Mouse (Mus musculus): ENCODE measurements around the gene Tpx2. TPM values are rescaled to one million over a fixed set of nuclear protein-coding genes. Genes with fewer than 3 reads are reported as not detected.
A peak's percentile ranks its signal among the peaks of the same experiment; 100 is the strongest.

Tpx2 gene
- polyA plus RNA-seq, 1 experiment from 2014 or later: 27.5 TPM

- 0 out of 2 replicates have a peak overlapping the region, but pooled peaks have one; percentile 3 for H3K4me2 ChIP-seq (ENCODE audit: low read length)
- ATAC-seq (ENCODE audit: low FRiP score, low TSS enrichment): no peak
- whole genome bisulfite sequencing: 83% methylated on average over 3 of the region's 3 CpGs
- no peak overlapping the region for H3K27ac ChIP-seq (replicated peaks; ENCODE audit: low read depth, low read length)
- DNase-seq: no peak
- H3K4me3 ChIP-seq (replicated peaks; ENCODE audit: low read depth, low read length): no peak overlapping the region
- H3K9ac ChIP-seq (replicated peaks; ENCODE audit: low read length): no peak overlapping the region
- no peaks in the 10 kb centered on the region for H3K27me3 ChIP-seq (ENCODE audit: control insufficient read depth, insufficient read depth, low read length)
- no peaks in the 10 kb centered on the region for H3K9me3 ChIP-seq (ENCODE audit: control insufficient read depth, low read length)
- H3K36me3 ChIP-seq (ENCODE audit: control insufficient read depth, insufficient read depth, low read length): peaks cover 24% of the 10 kb centered on the region
- peaks cover 69% of the 10 kb centered on the region for H3K4me1 ChIP-seq (ENCODE audit: control insufficient read depth, insufficient read depth, low read length)
Measured at GRCm38 (mm10) chr2:152824438-152825167, 23.2 kb upstream of the Tpx2 start.

GRCm38 (mm10) chr2:152825168-152825697 is 22.5 kb upstream of the Tpx2 start:
- Histone ChIP-seq H3K27me3 (ENCODE audit: control insufficient read depth, insufficient read depth, low read length) (no peaks in the 10 kb centered on the region), H3K4me3 (replicated peaks; ENCODE audit: low read depth, low read length) (no peak overlapping the region), H3K36me3 (ENCODE audit: control insufficient read depth, insufficient read depth, low read length) (peaks cover 24% of the 10 kb centered on the region), H3K4me2 (ENCODE audit: low read length) (peak overlapping the region; percentile 7; the same call in 1 of the 2 replicates), H3K9me3 (ENCODE audit: control insufficient read depth, low read length) (no peaks in the 10 kb centered on the region), H3K9ac (replicated peaks; ENCODE audit: low read length) (no peak overlapping the region), H3K27ac (replicated peaks; ENCODE audit: low read depth, low read length) (no peak overlapping the region), H3K4me1 (ENCODE audit: control insufficient read depth, insufficient read depth, low read length) (peaks cover 69% of the 10 kb centered on the region)
- 83% methylated on average over 4 of the region's 4 CpGs for WGBS
- no peak for DNase-seq
- no peak for ATAC-seq (ENCODE audit: low FRiP score, low TSS enrichment)

GRCm38 (mm10) chr2:152825713-152826112 is 22.1 kb upstream of the Tpx2 start:
- H3K9me3 ChIP-seq (ENCODE audit: control insufficient read depth, low read length): no peaks in the 10 kb centered on the region
- peak overlapping the region; percentile 74 for H3K4me2 ChIP-seq (ENCODE audit: low read length)
- H3K27me3 ChIP-seq (ENCODE audit: control insufficient read depth, insufficient read depth, low read length): no peaks in the 10 kb centered on the region
- H3K4me3 ChIP-seq (replicated peaks; ENCODE audit: low read depth, low read length): no peak overlapping the region
- 87% methylated on average over 2 of the region's 2 CpGs for WGBS
- DNase-seq (no peak), ATAC-seq (ENCODE audit: low FRiP score, low TSS enrichment) (no peak)
- H3K4me1 ChIP-seq (ENCODE audit: control insufficient read depth, insufficient read depth, low read length): peaks cover 66% of the 10 kb centered on the region
- H3K36me3 ChIP-seq (ENCODE audit: control insufficient read depth, insufficient read depth, low read length): peaks cover 24% of the 10 kb centered on the region
- H3K27ac ChIP-seq (replicated peaks; ENCODE audit: low read depth, low read length): no peak overlapping the region
- no peak overlapping the region for H3K9ac ChIP-seq (replicated peaks; ENCODE audit: low read length)

GRCm38 (mm10) chr2:152826481-152826880 is 21.3 kb upstream of the Tpx2 start:
- Histone ChIP-seq H3K9ac (replicated peaks; ENCODE audit: low read length) (no peak overlapping the region), H3K27me3 (ENCODE audit: control insufficient read depth, insufficient read depth, low read length) (no peaks in the 10 kb centered on the region), H3K36me3 (ENCODE audit: control insufficient read depth, insufficient read depth, low read length) (peaks cover 24% of the 10 kb centered on the region), H3K4me2 (ENCODE audit: low read length) (peak overlapping the region; percentile 74), H3K9me3 (ENCODE audit: control insufficient read depth, low read length) (no peaks in the 10 kb centered on the region), H3K4me1 (ENCODE audit: control insufficient read depth, insufficient read depth, low read length) (peaks cover 59% of the 10 kb centered on the region), H3K4me3 (replicated peaks; ENCODE audit: low read depth, low read length) (no peak overlapping the region), H3K27ac (replicated peaks; ENCODE audit: low read depth, low read length) (no peak overlapping the region)
- DNase-seq (no peak), ATAC-seq (ENCODE audit: low FRiP score, low TSS enrichment) (no peak)
- 91% methylated on average over 3 of the region's 3 CpGs for WGBS

GRCm38 (mm10) chr2:152827321-152828010 is 20.3 kb upstream of the Tpx2 start:
- Histone ChIP-seq H3K36me3 (ENCODE audit: control insufficient read depth, insufficient read depth, low read length) (peaks cover 19% of the 10 kb centered on the region), H3K4me1 (ENCODE audit: control insufficient read depth, insufficient read depth, low read length) (peaks cover 58% of the 10 kb centered on the region), H3K9me3 (ENCODE audit: control insufficient read depth, low read length) (no peaks in the 10 kb centered on the region), H3K4me3 (replicated peaks; ENCODE audit: low read depth, low read length) (peak overlapping the region; percentile 62), H3K9ac (replicated peaks; ENCODE audit: low read length) (peak overlapping the region; percentile 41; the same call in 1 of the 2 replicates), H3K27ac (replicated peaks; ENCODE audit: low read depth, low read length) (no peak overlapping the region), H3K4me2 (ENCODE audit: low read length) (peak overlapping the region; percentile 74), H3K27me3 (ENCODE audit: control insufficient read depth, insufficient read depth, low read length) (no peaks in the 10 kb centered on the region)
- DNase-seq (no peak), ATAC-seq (ENCODE audit: low FRiP score, low TSS enrichment) (no peak)
- WGBS: 88% methylated on average over 8 of the region's 8 CpGs

- peak overlapping the region; percentile 74 for H3K4me2 ChIP-seq (ENCODE audit: low read length)
- ATAC-seq (ENCODE audit: low FRiP score, low TSS enrichment): no peak
- peaks cover 58% of the 10 kb centered on the region for H3K4me1 ChIP-seq (ENCODE audit: control insufficient read depth, insufficient read depth, low read length)
- H3K27me3 ChIP-seq (ENCODE audit: control insufficient read depth, insufficient read depth, low read length): no peaks in the 10 kb centered on the region
- no peak for DNase-seq
- H3K27ac ChIP-seq (replicated peaks; ENCODE audit: low read depth, low read length): no peak overlapping the region
- H3K9ac ChIP-seq (replicated peaks; ENCODE audit: low read length): peak overlapping the region; percentile 41; the same call in 1 of the 2 replicates
- peak overlapping the region; percentile 62 for H3K4me3 ChIP-seq (replicated peaks; ENCODE audit: low read depth, low read length)
- WGBS: 77% methylated on average over 4 of the region's 4 CpGs
- no peaks in the 10 kb centered on the region for H3K9me3 ChIP-seq (ENCODE audit: control insufficient read depth, low read length)
- peaks cover 19% of the 10 kb centered on the region for H3K36me3 ChIP-seq (ENCODE audit: control insufficient read depth, insufficient read depth, low read length)
Measured at GRCm38 (mm10) chr2:152828011-152828370, 19.8 kb upstream of the Tpx2 start.

GRCm38 (mm10) chr2:152828532-152828931 is 19.2 kb upstream of the Tpx2 start:
- DNase-seq (no peak), ATAC-seq (ENCODE audit: low FRiP score, low TSS enrichment) (no peak)
- WGBS: 78% methylated on average over 1 of the region's 1 CpGs
- Histone ChIP-seq H3K4me1 (ENCODE audit: control insufficient read depth, insufficient read depth, low read length) (peaks cover 58% of the 10 kb centered on the region), H3K4me2 (ENCODE audit: low read length) (peak overlapping the region; percentile 74), H3K36me3 (ENCODE audit: control insufficient read depth, insufficient read depth, low read length) (peaks cover 19% of the 10 kb centered on the region), H3K4me3 (replicated peaks; ENCODE audit: low read depth, low read length) (peak overlapping the region; percentile 62), H3K9me3 (ENCODE audit: control insufficient read depth, low read length) (no peaks in the 10 kb centered on the region), H3K9ac (replicated peaks; ENCODE audit: low read length) (peak overlapping the region; percentile 41), H3K27ac (replicated peaks; ENCODE audit: low read depth, low read length) (no peak overlapping the region), H3K27me3 (ENCODE audit: control insufficient read depth, insufficient read depth, low read length) (no peaks in the 10 kb centered on the region)

- H3K4me3 ChIP-seq (replicated peaks; ENCODE audit: low read depth, low read length): peak overlapping the region; percentile 62
- DNase-seq: peak; percentile 54
- peak overlapping the region; percentile 74 for H3K4me2 ChIP-seq (ENCODE audit: low read length)
- peak overlapping the region; percentile 86 for H3K9ac ChIP-seq (replicated peaks; ENCODE audit: low read length)
- H3K27ac ChIP-seq (replicated peaks; ENCODE audit: low read depth, low read length): peak overlapping the region; percentile 96
- no peaks in the 10 kb centered on the region for H3K9me3 ChIP-seq (ENCODE audit: control insufficient read depth, low read length)
- whole genome bisulfite sequencing: 69% methylated on average over 23 of the region's 23 CpGs
- ATAC-seq (ENCODE audit: low FRiP score, low TSS enrichment): no peak
- H3K4me1 ChIP-seq (ENCODE audit: control insufficient read depth, insufficient read depth, low read length): peaks cover 50% of the 10 kb centered on the region
- H3K27me3 ChIP-seq (ENCODE audit: control insufficient read depth, insufficient read depth, low read length): no peaks in the 10 kb centered on the region
- H3K36me3 ChIP-seq (ENCODE audit: control insufficient read depth, insufficient read depth, low read length): peaks cover 16% of the 10 kb centered on the region
Measured at GRCm38 (mm10) chr2:152829367-152829881, 18.3 kb upstream of the Tpx2 start.

Measured in midbrain, embryonic 14.5 days (tissue).